19 mouse cellular contexts compared by ENCODE assay signal in the genomic region with DNA sequence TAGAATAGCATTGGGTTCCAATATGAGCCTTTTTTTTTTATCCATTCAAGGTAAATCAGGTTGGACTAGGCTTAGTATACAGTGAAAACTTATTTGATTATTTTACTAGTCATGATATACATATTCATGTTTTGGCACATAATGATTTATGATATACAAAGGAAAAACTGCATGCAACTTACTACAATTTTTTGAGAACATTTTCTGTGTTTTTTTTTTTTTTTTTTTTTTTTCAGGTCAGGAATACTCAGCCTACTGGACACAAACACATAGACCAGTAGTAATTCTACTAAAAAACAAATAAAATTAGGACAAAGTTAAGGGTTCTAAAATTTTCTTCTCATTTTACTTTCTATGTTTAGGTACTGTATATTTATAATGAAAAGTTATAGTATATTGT.
DNase-seq lines count a peak whose midpoint lies in the region; TF ChIP-seq lines count a peak whose summit lies in the region.
"Had no signal": no experiment of that assay in that cellular context is flagged by ENCODE, and none has a peak within 500 bp of the region (broad histone marks: within the 10 kb centered on the region; RNA-seq: fewer than 3 reads in every experiment).

No protein-coding gene starts in this region.

- H3K9ac ChIP-seq in ES-E14 (ENCODE audit: insufficient read depth, low read depth, low read length, poor library complexity, severe bottlenecking) (no peak overlapping the region), MEL (ENCODE audit: control insufficient read depth, low read depth, low read length, poor library complexity, severe bottlenecking) (no peak overlapping the region)

- H3K27ac ChIP-seq in ES-E14 (ENCODE audit: insufficient read depth, low read depth, low read length, poor library complexity, severe bottlenecking) (no peak overlapping the region), MEL (ENCODE audit: control insufficient read depth, low read depth, low read length) (no peak overlapping the region)

- H3K4me3 ChIP-seq in ES-E14 (ENCODE audit: insufficient read depth in 1 of 2, low read depth in 1 of 2, low read length in 2 of 2, poor library complexity in 1 of 2, severe bottlenecking in 1 of 2) = no peak overlapping the region
- no peak overlapping the region for H3K4me3 ChIP-seq in MEL (ENCODE audit: control insufficient read depth in 1 of 2, insufficient read depth in 1 of 2, low read depth in 2 of 2, low read length in 2 of 2)
- H3K4me3 ChIP-seq in lung, adult 2 months (replicated peaks; ENCODE audit: extremely low read depth, low read depth, low read length) = no peak overlapping the region

- TF ChIP-seq CTCF in MEL (IDR thresholded peaks at IDR 0.05 in 2 of 3, conservative IDR thresholded peaks at IDR 0.05 in 1 of 3; ENCODE audit: control insufficient read depth in 1 of 3, insufficient read depth in 1 of 3, low read depth in 2 of 3, low read length in 3 of 3, poor library complexity in 1 of 3, severe bottlenecking in 1 of 3) = no peak
- no peak for TF ChIP-seq CTCF in lung, adult 2 months (IDR thresholded peaks at IDR 0.05; ENCODE audit: insufficient read depth, low read length)

- in situ Hi-C loops in ES-E14 (cut with MboI; ENCODE audit: low sequenced_read_pairs in 2 of 2, unreplicated experiment in 2 of 2) = no loop called here

- no peak for TF ChIP-seq EP300 in MEL (IDR thresholded peaks at IDR 0.05; ENCODE audit: low read depth in 1 of 2, low read length in 2 of 2)

- H3K27me3 ChIP-seq in MEL (ENCODE audit: control insufficient read depth in 1 of 2, insufficient read depth in 2 of 2, low read length in 2 of 2) = no peaks in the 10 kb centered on the region
- H3K27me3 ChIP-seq: CH12.LX, Patski had no signal

- no peaks in the 10 kb centered on the region for H3K4me1 ChIP-seq in ES-E14 (ENCODE audit: control insufficient read depth in 2 of 2, insufficient read depth in 2 of 2, low read length in 2 of 2, poor library complexity in 1 of 2)
- no peaks in the 10 kb centered on the region for H3K4me1 ChIP-seq in MEL (ENCODE audit: control insufficient read depth in 1 of 2, insufficient read depth in 2 of 2, low read length in 2 of 2)
- no peaks in the 10 kb centered on the region for H3K4me1 ChIP-seq in lung, adult 2 months (ENCODE audit: control insufficient read depth, insufficient read depth, low read length)

- TF ChIP-seq RAD21 in MEL (IDR thresholded peaks at IDR 0.05; ENCODE audit: low read depth, low read length) = no peak

- DNase-seq in ES-E14 (ENCODE audit: low read depth, low spot score) (no peak), MEL (ENCODE audit: low read depth, low spot score) (no peak)
- no peak for DNase-seq in gastrocnemius, postnatal 4 days (ENCODE audit: low spot score in 2 of 2)
- DNase-seq in lung, adult 2 months = no peak
- DNase-seq: adrenal gland, adult 2 months; adrenal gland, adult 8-10 months; adrenal gland, postnatal 10 days; adrenal gland, postnatal 14 days; adrenal gland, postnatal 25 days; adrenal gland, postnatal 36 days; B cell, adult 2 months; cerebellum, adult 11 months; cerebellum, adult 11-12 months; cerebellum, adult 18-20 months; cerebellum, adult 2 months; cerebellum, adult 8-10 months had no signal

- no peaks in the 10 kb centered on the region; the same call in 1 of the 2 replicates for H3K36me3 ChIP-seq in ES-E14 (ENCODE audit: control insufficient read depth, insufficient read depth, low read length, poor library complexity, severe bottlenecking)
- H3K36me3 ChIP-seq in MEL (ENCODE audit: control insufficient read depth in 1 of 2, insufficient read depth in 2 of 2, low read length in 2 of 2) = peaks cover 0 to 18% of the 10 kb centered on the region in 2 experiments; a peak in 2 of 4 replicates

- no peaks in the 10 kb centered on the region for H3K9me3 ChIP-seq in ES-E14 (ENCODE audit: control insufficient read depth, insufficient read depth, low read depth, low read length)
- H3K9me3 ChIP-seq in MEL (replicated peaks; ENCODE audit: insufficient read depth, low read length) = no peaks in the 10 kb centered on the region
- H3K9me3 ChIP-seq: G1E had no signal

- TF ChIP-seq POLR2A in MEL (IDR thresholded peaks at IDR 0.05; ENCODE audit: control insufficient read depth in 1 of 2, insufficient read depth in 1 of 2, low read depth in 1 of 2, low read length in 2 of 2, poor library complexity in 1 of 2) = no peak
- no peak for TF ChIP-seq POLR2A in lung, adult 2 months (IDR thresholded peaks at IDR 0.05; ENCODE audit: borderline replicate concordance, extremely low read depth, low read depth, low read length)

- H3K79me2 ChIP-seq in MEL (ENCODE audit: control insufficient read depth, insufficient read depth, low read length, poor library complexity) = no peaks in the 10 kb centered on the region

TF ChIP-seq in ES-E14, 5 proteins besides CTCF, POLR2A, EP300 and RAD21:
- peak; percentile 69; the same call in 1 of the 2 replicates for TF ChIP-seq ZNF384 (IDR thresholded peaks at IDR 0.05; ENCODE audit: low read depth, low read length)
- TF ChIP-seq CHD2 (IDR thresholded peaks at IDR 0.05; ENCODE audit: low read depth, low read length) = no peak
- TF ChIP-seq MAFK (IDR thresholded peaks at IDR 0.05; ENCODE audit: insufficient read depth, low read depth, low read length) = no peak

TF ChIP-seq in MEL, 35 proteins besides CTCF, POLR2A, EP300 and RAD21:
- TF ChIP-seq ZNF384 (IDR thresholded peaks at IDR 0.05; ENCODE audit: low read depth, low read length) = peak; percentile 53
- no peak for TF ChIP-seq ZKSCAN1 (IDR thresholded peaks at IDR 0.05; ENCODE audit: low read depth, low read length)
